Mouse (Mus musculus) urinary bladder, postnatal 4 days (tissue): ENCODE results near the gene Hdhd5.

Experiments
- DNase-seq, 2 experiments: peaks; one replicate each; pipeline ENCODE4 v3.0.0; 2021 to 2022; ENCODE audit warnings: low spot score in 2 of 2

Gene Hdhd5

DNA sequence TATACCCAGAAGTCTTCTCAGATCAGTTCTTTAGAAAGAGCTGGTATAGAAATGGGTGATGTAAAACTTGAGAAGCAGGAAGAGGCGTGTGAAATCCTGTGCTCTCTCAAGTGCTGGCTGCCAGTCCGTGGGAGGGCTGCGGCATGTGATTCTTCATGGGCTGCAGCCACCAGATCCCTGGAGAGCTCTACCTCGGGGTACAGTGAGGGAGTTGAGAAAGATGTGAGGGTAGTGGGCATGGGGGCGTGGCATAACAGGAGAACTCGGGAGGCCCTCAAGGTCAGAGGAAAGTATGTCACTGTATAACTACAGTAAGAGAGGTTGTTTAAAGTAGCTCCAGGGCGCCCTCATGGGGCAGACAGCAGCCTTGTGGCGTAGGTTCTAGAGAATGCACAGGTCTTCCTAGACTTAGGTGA lies 47.9 kb downstream of the Hdhd5 start:
- no peak for DNase-seq

DNA sequence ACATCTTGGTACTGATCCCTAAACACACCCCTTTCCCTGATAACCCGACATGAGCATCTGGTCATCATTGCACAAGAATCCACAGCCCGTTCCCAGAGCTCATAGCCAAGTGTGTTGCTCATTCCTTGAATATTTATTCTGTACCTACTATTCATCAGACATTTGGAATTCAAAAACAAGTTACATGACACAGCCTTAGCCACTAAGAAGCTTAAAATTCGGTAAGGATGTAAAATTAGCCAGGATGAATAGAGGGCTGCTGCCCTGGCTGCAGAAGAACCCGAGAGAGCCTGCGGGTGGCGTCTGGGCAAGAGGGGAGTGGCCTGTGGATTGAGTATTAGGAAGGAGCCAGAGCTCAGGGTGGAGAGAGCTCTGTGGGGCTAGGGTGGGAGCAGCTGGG lies 48.4 kb downstream of the Hdhd5 start:
- DNase-seq = no peak

DNA sequence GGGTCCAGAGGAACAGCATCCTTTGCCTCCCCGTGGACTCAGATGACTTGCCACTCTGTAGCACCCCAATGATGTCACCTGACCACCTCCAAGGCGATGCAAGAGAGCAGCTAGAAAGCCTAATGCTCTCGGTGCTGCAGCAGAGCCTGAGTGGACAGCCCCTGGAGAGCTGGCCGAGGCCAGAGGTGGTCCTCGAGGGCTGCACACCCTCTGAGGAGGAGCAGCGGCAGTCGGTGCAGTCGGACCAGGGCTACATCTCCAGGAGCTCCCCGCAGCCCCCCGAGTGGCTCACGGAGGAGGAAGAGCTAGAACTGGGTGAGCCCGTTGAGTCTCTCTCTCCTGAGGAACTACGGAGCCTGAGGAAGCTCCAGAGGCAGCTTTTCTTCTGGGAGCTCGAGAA lies 49.1 kb downstream of the Hdhd5 start:
- no peak for DNase-seq

DNA sequence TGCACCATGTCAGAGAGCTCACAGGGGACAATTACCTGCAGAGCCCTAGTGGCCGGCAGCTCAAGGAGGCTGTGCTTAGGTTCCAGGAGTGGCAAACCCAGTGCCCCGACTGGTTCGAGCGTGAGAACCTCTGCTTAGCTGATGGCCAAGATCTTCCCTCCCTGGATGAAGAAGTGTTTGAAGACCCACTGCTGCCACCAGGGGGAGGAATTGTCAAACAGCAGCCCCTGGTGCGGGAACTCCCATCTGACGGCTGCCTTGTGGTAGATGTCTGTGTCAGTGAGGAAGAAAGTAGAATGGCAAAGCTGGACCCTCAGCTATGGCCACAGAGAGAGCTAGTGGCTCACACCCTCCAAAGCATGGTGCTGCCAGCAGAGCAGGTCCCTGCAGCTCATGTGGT lies 49.6 kb downstream of the Hdhd5 start:
- DNase-seq = no peak

DNA sequence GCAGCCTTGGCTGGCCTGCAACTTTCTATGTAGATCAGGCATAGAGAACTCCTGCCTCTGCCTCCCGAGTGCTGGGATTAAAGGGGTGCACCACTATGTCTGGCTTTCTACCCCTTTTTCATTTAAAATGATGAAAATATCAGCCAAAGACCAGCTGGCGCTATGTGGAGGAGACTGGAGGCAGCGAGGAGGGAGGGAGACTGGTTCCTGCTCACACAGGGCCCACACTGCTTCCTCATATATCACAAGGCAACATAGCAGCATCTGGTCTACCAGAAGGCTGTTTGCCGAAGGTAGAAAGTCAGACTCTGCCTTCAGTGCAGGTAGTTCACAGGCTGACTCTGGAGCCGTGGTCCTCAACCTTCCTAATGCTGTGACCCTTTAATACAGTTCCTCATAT lies 50.8 kb downstream of the Hdhd5 start:
- DNase-seq = no peak

DNA sequence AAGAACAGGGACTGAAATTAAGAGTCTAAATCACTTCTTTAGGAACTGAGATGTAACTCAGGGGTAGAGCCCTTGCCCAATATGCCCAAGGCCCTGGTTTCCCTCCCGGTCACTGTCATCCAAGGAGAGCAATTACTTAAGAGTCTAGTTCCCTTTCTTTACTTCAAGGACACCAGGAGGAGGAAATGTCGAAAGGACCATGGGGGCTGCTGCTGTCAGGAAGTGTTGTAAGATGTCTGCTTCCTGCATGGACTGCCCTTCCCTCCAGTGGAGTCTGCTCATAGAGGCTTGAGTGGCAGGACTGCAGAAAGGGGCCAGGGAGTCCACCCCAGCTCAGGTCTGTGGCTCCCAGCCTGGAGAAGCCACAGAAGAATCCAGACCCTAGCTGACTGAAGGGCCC lies 51.8 kb downstream of the Hdhd5 start:
- DNase-seq = no peak

DNA sequence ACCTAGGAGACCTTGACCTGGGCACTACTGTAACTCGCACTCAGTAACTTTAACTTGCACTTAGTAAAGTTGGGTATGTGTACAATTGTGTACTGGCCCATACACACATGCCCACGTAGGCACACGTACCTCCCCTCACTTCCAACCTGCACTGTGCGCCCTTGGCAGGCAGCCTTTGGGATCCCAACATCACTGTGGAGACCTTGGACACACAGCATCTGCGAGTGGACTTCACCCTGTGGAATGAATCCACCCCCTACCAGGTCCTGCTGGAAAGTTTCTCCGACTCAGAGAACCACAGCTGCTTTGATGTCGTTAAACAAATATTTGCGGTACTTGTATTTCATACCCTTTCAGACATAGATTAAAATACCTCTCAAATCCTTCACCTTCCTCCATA lies 55.8 kb downstream of the Hdhd5 start:
- DNase-seq = no peak

DNA sequence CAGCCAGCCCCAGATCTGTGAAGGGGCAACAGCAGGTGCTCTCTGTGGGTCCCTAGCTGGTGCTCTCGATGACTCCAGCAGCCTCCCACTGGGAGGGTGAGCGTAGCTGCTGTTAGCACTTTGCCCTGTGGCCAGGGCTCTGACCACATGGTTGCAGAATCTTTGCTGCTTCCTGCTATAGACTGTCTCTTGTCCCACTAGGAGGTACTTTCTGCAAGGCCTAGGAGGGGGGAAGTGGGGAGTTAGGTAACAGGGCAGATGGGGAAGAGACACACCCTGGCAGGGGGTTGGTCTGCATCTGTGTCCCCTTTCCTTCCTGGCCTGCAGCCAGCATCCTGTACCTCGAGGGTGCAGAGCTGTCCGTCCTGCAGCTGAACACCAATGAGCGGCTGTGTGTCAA lies 57.7 kb downstream of the Hdhd5 start:
- DNase-seq = no peak

DNA sequence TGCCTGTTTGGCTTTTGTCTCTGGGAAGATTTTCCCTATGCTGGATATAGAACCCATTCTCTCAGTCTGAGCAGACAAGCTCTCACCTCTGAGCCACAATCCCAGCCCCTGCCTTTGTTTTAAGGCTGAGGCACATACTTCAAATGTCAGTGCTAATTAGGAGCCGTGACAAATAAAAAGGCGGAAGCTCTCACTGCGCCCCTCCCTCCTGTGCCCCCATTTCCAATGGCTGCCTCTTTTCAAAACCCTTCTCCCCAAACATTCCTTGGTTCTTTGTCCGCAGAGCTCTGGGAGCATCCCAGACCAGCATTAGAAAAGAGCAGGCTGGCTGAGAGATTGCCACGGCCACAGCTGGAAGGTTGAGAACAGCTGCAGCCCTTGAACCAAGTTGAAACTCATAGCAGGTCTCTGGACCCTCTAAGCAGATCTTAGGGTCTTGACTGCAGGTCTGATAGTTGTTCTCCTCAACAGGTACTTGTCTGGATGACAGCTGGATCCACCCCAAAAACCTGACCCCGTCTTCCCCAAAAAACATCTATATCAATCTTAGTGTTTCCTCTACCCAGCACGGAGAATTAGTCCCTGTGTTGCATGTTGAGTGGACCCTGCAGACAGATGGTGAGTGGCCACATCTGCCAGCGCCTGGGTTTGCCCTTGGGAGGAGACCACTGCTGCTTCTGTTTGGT lies 58.5 kb downstream of the Hdhd5 start:
- no peak for DNase-seq

DNA sequence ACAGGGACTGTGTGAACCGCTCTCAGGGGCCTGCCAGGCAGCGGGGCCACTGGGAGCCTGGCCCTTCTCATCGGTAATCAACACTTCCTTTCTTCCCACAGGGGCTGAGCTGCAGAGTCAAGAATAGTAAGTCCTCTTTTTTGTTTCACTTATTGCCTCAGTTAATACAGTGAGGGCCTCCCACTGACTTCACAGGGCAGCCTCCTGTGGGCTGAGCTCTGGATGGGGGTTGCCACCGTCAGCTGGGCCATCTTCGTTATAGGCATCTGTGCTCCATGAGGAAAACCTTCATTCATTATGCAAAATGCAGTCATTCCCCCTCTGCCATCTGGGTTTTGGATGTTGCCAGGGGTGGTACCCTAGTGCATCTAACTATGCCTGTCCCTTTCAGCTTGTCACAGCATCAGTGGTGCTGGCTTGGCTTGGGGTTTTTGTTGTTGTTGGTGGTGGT lies 59.1 kb downstream of the Hdhd5 start:
- no peak for DNase-seq

DNA sequence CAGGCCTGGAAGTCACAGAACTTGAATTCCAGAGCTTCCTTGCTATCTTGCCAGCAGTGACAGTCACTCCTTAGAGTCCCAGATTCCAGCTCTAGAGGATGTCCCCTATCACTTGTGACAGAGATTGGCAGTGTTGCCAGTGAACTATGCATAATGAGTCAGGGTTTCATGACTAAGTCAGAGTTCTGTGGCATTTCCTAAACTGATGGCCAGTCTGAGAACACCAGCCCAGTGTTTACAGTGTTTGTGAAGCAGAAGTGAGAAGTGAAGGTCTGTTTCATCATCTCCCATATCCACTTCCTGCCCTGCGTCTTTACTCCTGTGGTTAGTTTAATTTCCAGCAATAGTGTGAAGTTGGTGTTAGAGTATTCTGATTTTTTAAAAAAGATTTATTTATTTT lies 60.5 kb downstream of the Hdhd5 start:
- no peak for DNase-seq

DNA sequence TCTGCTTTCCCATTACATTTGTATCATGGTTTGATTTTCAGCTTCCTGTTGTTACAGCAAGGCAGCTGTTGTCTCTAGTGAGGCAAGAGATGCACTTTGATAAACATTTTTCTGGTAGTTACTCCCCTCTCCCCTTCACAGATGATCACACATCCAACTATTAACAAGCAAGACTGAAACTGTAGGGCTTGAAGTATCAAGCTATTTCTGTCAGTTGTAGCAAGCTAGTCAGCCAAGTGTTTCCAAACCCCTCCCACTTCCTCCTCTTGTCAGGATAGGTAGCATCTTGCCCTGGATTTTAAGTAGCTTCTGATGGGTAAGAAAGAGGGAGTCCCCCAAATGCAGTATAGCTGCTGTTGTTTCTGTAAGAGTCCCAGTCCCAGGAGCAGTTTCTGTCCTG lies 61.3 kb downstream of the Hdhd5 start:
- DNase-seq = no peak

DNA sequence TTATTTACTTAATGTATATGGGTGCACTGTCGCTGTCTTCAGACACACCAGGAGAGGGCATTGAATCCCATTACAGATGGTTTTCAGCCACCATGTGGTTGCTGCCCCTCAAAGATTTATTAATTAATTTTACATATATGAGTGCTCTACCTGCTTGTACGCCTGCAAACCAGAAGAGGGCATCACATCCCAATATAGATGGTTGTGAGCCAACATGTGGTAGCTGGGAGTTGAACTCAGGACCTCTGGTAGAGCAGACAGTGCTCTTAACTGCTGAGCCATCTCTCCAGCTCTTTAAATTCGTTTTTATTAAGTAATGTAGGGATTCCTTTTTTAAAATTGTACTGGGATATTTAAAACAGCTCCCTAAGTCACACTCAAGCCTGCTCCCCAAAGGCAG lies 61.9 kb downstream of the Hdhd5 start:
- no peak for DNase-seq

DNA sequence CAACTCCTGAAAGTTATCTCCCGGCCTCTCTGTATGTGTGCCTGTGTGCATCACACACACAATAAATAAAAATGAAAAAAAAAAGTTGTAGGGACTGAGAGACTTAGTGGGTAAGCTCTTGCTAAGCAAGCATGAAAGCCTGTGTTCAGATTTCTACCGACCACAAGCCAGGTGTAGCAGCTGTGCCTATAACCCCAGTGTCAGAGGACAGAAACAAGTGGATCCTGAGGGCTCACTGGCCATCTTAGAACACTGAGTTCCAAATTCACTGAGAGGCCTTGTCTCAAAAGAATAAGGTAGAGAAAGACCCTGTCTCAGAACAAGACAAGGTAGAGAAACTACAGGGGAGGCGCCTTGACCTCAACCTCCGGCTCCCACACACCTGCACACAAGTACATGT lies 62.9 kb downstream of the Hdhd5 start:
- DNase-seq = no peak

DNA sequence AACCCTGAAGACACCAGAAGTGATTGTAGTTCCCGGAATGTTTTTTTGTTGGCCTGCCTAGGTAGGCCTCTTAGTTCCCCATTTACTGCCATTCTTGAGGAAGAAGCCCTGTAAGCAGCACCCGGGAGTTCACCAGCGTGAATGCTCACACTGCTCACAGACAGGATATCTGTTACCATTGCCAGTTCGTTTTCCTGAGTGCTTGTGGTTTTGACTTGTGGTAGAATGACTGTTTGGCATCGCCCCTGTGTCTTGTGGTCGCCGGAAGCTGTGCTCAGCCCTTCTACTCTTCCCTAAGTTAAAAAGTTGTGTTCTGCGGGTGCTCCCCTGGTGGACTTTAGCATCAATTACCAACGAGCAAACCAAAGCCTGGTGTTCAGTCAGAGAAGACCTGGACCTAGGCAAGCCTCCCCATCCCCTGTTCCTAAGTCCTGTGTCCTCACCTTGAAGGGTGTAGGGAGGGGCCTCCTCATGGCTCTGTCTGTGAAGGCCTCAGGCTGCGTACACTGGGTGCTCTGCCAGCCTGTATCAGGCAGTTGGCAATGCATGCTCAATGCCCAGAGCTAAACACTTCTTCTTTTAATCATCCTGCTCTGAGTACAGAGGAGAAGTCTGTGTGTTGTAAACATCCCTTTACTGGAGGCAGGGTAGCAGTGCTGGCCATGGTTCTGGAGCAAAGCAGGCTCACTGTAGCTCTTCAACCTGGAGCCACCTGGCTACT lies 64.3 kb downstream of the Hdhd5 start:
- no peak for DNase-seq

DNA sequence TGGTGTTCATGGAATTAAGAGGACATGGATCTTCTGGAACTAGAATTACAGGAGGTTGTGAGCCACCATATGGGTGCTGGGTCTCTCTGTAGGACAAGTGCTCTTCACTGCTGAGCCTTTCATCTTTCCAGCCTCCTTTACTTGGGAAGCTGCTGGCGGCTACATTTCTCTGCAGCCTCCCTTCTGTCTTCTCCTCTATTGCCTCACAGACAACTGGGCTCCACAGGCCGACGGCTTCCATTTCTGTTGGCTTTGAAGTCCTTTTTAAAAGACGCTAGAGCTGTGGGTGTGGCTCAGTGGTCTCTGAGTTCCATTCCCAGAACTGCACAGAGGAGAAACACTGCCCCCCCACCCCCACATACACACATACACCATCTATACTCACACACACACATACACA lies 65.7 kb downstream of the Hdhd5 start:
- no peak for DNase-seq

DNA sequence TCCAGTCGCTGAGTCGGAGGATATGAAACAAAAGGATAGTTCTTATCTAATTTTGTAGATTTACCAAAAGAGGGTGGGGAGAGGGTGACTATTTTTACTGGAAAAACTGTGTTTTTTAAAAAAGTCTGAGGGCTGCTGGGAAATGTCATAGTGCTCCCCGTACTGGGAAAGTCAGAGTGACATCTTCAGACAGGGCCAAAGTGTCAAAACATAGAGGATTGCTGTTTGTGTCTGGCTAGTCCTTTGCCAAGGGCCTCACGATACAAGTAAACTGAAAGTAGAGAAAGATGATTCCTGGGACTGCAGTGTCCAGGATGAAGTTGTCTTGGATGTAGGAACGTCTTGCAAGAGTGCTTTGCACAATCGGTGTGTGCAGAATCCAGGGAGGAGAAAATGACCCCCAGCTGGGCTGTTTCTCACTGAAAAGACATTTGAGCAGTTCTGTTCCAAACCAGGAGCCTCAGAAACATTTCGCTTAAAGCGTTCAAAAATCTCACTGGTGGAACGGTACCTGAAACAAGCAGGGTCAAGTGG lies 66.6 kb downstream of the Hdhd5 start:
- DNase-seq = no peak

DNA sequence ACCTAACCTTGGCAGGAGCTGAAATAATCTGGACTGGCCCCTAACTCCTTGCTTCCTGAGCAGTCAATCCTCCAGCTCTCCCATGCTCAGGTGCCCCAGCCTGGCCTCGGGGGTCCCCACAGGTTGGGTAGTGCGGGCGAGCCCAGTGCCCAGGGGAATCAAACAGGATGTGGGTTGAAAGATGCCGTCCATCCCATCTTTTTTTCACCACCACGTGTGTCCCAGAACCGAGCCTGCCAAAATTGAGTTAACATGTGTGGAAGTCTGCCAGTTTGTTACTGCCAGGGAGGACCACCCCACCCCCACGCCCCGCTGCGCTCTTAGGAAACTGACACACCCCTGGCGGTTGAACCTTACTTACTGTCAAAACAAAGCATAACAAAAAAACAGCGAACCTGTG lies 67.2 kb downstream of the Hdhd5 start:
- no peak for DNase-seq

DNA sequence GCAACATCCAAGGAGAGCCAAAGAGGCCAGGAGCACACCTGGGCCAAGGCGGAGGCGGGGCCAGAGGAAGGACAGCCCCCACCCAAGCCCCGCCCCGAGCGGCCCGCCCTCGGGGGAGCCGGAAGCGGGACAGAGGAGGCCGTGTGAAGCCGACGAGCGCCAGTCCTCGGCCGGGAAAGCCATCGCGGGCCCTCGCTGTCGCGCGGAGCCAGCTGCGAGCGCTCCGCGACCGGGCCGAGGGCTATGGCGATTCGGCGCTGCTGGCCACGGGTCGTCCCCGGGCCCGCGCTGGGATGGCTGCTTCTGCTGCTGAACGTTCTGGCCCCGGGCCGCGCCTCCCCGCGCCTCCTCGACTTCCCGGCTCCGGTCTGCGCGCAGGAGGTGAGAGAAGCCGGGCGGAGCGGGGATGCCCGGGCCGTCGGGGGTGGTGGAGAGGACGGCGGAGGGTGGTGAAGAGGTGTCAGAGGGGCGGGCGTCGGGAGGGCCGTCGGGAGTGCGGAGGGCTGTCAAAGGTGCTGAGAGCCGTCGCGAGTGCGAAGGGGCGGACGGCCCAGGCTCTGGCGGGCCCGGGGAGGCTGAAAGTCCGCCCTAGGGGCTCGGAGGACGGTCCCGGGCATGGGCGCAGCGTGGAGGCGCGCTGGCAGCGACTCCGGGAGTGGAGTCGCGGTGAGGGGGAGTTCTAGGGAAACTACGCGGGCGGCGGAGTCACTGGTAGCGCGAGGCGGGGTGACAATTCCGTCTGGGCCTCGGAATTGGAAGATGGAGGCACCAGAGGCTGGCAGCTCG lies 67.8 kb downstream of the Hdhd5 start, which contains the start of gene Il17ra:
Gene Il17ra, plus strand, starts transcription at position 162 of the 786 bp plus-strand sequence.
- DNase-seq = peak; percentile 74 to 76

DNA sequence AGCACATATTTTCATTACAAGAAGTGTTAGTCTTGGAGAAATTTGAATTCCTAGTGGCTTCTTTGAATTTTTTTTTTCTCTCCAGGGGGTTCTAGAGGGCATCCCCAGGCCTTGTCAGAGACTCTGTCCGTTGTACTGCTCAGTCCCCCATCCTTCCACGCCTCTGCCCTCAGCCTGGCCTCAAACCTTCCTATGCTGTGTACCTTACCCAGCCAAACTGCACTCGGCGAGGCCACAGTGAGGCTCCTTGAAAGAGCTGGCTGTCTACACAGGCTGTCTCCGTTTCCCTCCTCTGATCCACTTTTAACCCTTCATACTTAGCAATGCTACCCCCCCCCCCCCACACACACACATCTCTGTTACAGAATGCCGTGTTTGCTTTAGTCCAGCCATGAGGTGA lies 68.9 kb downstream of the Hdhd5 start:
- no peak for DNase-seq

DNA sequence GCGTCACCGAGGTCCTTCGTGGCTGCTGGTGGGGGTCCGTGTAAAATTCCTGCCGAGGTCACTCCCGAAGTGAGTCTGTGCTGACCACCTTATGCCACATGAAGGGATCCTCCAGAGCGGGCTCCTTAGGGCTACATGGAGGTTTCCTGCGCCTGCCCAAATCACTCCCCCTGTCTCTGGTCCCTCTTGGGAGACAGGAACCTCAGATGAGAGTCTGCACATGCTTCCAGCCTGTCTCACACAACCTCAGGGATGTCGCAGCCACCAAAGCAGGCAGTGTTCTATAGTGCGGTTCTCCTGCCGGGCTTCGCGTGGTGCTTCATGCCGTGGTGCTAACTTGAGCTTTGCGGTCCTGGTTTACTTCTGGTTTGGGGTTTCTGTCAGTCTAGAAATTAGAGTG lies 69.9 kb downstream of the Hdhd5 start:
- no peak for DNase-seq
